Mouse (Mus musculus): ENCODE measurements around the gene Elmod3. TPM values are rescaled to one million over a fixed set of nuclear protein-coding genes. Genes with fewer than 3 reads are reported as not detected.

Elmod3 gene
- polyA plus RNA-seq, 1 experiment from 2014 or later: 23.9 TPM

DNA sequence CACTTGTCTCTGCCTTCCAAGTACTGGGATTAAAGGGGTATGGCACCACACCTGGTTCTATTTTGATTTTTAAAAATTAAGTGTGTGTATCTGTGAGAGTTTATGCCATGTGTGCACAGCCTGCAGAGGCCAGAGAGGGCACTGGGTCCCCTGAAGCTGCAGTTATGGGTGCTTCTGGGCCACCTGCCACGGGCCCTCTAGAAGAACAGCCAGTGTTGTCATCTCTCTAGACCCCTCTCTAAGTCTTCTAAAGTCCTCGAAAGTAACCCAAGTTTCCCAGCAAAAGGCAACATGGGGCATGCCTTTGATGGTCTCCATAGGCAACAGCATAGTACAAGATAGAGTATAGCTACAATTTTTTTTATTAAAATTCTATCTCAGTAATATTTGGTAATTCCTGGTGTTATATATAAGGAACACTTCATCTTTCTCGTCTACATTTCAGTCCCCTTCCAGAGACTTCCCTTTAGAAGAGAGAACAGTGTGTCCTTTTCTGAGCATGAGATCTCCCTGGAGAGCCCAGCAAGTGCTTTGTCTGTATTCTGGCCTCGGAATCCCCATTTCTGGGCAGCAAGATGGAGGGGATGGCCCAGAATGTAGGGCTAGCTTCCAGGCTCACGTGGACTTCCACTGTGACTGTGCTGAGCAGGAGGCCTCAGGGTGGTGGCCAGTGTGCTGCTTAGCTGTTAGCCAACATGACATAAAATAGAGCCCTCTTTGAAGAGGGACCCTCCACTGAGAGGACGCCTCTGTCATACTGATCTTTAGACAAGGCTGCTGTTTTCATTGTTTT lies 5.0 kb downstream of the Elmod3 start:
- H3K9ac ChIP-seq: no peak overlapping the region
- H3K36me3 ChIP-seq: no peaks in the 10 kb centered on the region
- WGBS: 81% methylated on average over 6 of the region's 6 CpGs
- H3K4me3 ChIP-seq (replicated peaks): no peak overlapping the region
- ATAC-seq (ENCODE audit: insufficient number of reproducible peaks, low FRiP score, low TSS enrichment, low read depth): no peak
- no peak overlapping the region for H3K4me2 ChIP-seq (replicated peaks)
- H3K9me3 ChIP-seq (replicated peaks): no peaks in the 10 kb centered on the region
- H3K27me3 ChIP-seq: no peaks in the 10 kb centered on the region
- H3K4me1 ChIP-seq: peaks cover 14% of the 10 kb centered on the region
- H3K27ac ChIP-seq (replicated peaks): no peak overlapping the region

DNA sequence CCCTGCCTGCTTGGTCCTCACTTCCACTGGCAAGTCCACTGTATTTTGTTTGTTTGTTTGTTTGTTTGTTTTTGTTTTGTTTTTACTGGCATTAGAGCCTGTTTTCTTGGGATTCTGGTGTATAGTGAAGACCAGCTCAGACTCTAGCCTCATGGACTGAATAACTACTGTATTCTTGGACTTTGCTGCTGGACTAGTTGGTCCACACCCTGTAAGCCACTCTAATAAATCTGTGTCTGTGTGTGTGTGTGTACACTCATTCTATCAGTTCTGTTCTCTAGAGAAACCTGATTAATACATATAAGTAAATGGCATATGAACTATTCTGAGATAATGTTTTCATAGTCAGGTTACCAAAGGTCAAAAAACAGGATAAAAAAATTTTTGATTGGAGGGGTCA lies 8.1 kb downstream of the Elmod3 start:
- Histone ChIP-seq H3K36me3 (peaks cover 9% of the 10 kb centered on the region; the same call in 1 of the 2 replicates), H3K4me2 (replicated peaks) (no peak overlapping the region), H3K27me3 (no peaks in the 10 kb centered on the region), H3K27ac (replicated peaks) (no peak overlapping the region), H3K4me1 (no peaks in the 10 kb centered on the region), H3K9me3 (replicated peaks) (no peaks in the 10 kb centered on the region), H3K4me3 (replicated peaks) (no peak overlapping the region), H3K9ac (no peak overlapping the region)
- ATAC-seq (ENCODE audit: insufficient number of reproducible peaks, low FRiP score, low TSS enrichment, low read depth): no peak

DNA sequence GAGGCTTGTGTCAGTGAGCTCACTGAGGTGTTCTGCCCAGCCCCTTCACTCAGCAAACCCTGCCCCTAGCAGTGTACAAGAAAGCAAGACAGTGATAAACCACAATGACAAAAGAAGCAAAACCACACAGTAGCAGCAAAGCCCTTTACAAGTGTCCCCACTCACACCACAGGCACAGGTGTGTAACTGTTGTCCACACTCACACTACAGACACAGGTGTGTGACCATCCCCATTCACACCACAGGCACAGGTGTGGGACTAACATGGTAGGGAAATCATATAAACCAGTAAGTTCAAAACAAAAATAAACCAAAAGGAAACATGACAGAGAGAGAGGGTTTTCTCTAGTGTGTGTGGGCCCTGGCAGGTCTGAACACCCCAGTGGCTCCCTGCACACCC lies 9.9 kb downstream of the Elmod3 start:
- no peak overlapping the region for H3K4me2 ChIP-seq (replicated peaks)
- ATAC-seq (ENCODE audit: insufficient number of reproducible peaks, low FRiP score, low TSS enrichment, low read depth): no peak
- peaks cover 9% of the 10 kb centered on the region; the same call in 1 of the 2 replicates for H3K36me3 ChIP-seq
- H3K27ac ChIP-seq (replicated peaks): no peak overlapping the region
- no peak overlapping the region for H3K9ac ChIP-seq
- H3K9me3 ChIP-seq (replicated peaks): no peaks in the 10 kb centered on the region
- no peaks in the 10 kb centered on the region for H3K4me1 ChIP-seq
- H3K27me3 ChIP-seq: no peaks in the 10 kb centered on the region
- H3K4me3 ChIP-seq (replicated peaks): no peak overlapping the region

DNA sequence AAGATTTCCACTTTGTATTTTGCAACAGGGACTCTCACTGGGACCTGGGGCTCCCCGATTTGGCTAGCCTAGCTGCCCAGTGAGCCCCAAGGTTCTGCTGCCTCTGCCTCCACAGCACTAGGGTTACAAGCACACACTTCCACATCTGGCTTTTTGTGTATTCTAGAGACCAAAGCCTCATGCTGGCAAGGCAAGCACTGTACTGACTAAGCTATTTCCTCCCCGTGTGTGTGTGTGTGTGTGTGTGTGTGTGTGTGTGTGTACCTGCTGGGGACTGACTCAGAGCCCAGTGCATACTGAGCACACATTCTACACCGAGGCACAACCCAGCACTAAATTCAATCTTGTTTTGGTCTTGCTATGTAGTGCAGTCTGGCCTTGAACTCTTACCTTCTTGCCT lies 11.5 kb downstream of the Elmod3 start:
- 76% methylated on average over 3 of the region's 3 CpGs for WGBS
- Histone ChIP-seq H3K4me3 (replicated peaks) (no peak overlapping the region), H3K4me2 (replicated peaks) (no peak overlapping the region), H3K36me3 (peaks cover 9% of the 10 kb centered on the region; the same call in 1 of the 2 replicates), H3K4me1 (no peaks in the 10 kb centered on the region), H3K27ac (replicated peaks) (no peak overlapping the region), H3K9ac (no peak overlapping the region), H3K9me3 (replicated peaks) (no peaks in the 10 kb centered on the region), H3K27me3 (no peaks in the 10 kb centered on the region)
- ATAC-seq (ENCODE audit: insufficient number of reproducible peaks, low FRiP score, low TSS enrichment, low read depth): no peak

DNA sequence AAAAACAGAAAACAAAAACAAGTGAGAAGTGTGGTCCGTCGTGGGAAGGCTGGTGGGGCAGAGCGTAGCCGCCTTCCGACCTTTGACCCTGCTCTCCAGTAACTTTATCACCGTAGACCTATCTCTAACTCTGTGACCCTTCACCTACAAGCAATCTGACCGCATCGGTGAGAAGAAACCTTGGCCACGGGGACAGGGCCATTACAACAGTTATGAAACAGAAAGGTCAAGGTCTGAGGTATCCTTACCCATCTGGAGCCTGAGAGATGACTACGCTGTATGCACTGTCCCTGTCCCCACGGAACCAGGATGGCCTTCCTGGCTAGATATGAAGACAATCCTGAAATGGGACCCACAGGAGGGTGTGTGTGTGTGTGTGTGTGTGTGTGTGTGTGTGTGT lies 14.1 kb downstream of the Elmod3 start:
- ATAC-seq (ENCODE audit: insufficient number of reproducible peaks, low FRiP score, low TSS enrichment, low read depth): no peak
- H3K4me2 ChIP-seq (replicated peaks): no peak overlapping the region
- H3K27me3 ChIP-seq: no peaks in the 10 kb centered on the region
- H3K27ac ChIP-seq (replicated peaks): no peak overlapping the region
- H3K9ac ChIP-seq: no peak overlapping the region
- H3K4me3 ChIP-seq (replicated peaks): no peak overlapping the region
- H3K4me1 ChIP-seq: no peaks in the 10 kb centered on the region
- WGBS: 71% methylated on average over 11 of the region's 11 CpGs
- H3K9me3 ChIP-seq (replicated peaks): no peaks in the 10 kb centered on the region
- H3K36me3 ChIP-seq: peaks cover 21% of the 10 kb centered on the region

DNA sequence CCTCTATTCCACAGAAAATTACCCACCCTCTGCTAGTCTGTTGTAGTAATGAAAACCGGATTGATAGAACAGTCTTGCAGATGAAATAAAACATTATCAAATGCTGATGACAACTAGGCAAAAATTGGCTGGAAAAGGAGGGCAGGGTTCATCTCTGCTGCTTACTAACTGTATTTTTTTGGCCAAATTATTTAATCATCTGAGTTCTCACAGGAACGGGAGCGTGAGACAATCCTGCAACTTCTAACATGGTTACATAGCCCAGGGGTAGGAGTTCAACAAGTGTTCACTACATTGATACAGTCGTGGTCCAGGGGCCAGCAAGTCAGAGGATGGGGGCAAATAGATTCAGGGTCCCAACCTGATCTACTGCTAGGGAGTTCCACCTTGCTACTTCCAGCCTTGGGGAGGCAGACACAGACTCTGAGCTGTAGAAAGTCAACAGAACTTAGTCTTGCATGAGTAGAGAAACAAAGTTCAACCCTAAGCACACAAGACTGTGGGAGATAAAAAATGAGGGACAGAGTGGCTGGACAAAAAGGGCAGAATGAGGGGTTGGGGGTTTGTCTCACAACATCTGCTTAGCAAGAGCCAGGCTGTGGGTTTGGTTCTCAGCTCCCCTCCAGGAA lies 14.9 kb downstream of the Elmod3 start:
- H3K4me1 ChIP-seq: no peaks in the 10 kb centered on the region
- no peaks in the 10 kb centered on the region for H3K9me3 ChIP-seq (replicated peaks)
- WGBS: 84% methylated on average over 4 of the region's 4 CpGs
- no peak overlapping the region for H3K4me3 ChIP-seq (replicated peaks)
- no peaks in the 10 kb centered on the region for H3K27me3 ChIP-seq
- no peak overlapping the region for H3K27ac ChIP-seq (replicated peaks)
- H3K4me2 ChIP-seq (replicated peaks): no peak overlapping the region
- H3K9ac ChIP-seq: no peak overlapping the region
- peaks cover 28% of the 10 kb centered on the region for H3K36me3 ChIP-seq
- ATAC-seq (ENCODE audit: insufficient number of reproducible peaks, low FRiP score, low TSS enrichment, low read depth): no peak

DNA sequence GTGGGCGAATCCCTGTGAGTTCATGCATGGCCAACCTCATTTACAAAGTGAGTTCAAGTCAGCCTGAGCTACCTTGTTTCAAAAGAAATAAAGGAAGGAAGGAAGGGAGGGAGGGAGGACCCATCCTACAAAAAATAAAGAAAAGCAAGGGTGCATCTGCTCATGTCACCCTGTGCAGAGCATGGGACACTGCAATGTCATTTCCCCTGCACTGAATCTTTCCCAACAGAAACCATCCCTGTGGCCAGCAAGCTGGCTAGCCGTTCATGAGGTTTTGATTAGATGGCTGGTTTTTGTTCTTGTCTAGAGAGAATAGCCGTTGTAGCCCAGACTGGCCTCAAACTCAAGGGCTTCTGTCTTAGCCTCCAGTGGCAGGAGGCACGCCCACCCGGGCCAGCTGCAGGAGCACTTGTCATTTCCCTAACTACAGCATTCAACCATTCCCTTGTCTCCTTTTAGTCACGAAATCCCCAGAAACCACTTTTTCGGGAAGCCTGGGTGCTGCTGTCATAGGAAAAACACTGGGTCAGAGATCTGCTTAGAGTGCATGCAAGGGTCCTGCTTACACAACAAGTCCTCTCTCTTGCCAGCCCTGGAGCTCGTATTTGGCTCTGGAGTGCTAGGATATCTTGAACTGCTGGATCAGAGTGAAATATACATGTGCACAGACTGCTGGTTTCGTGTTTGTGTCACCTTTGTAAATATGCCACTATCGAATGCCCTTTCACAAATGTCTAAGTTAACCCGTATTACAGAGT lies 16.4 kb downstream of the Elmod3 start:
- Histone ChIP-seq H3K4me1 (no peaks in the 10 kb centered on the region), H3K4me3 (replicated peaks) (no peak overlapping the region), H3K4me2 (replicated peaks) (no peak overlapping the region), H3K27ac (replicated peaks) (no peak overlapping the region), H3K9me3 (replicated peaks) (no peaks in the 10 kb centered on the region), H3K36me3 (peaks cover 35% of the 10 kb centered on the region), H3K9ac (no peak overlapping the region), H3K27me3 (no peaks in the 10 kb centered on the region)
- WGBS: 72% methylated on average over 11 of the region's 11 CpGs
- no peak for ATAC-seq (ENCODE audit: insufficient number of reproducible peaks, low FRiP score, low TSS enrichment, low read depth)

DNA sequence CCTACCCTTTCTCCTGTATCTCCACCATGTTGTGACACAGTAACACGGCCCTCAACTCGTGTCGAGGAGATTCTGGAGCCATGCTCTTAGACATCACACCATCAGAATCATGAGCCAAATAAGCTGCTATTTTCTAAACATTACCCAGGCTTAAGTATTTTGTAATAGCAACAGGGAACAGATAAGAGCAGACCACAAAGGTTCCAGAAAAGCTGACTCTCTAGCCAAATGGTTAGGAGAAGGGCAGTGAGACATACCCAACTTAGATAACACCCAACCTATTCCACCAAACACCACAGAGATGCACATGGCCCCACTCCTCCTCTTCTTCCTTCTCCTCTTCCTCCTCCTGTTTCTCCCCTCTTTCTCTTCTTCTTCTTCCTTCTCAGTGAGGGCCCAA lies 22.2 kb downstream of the Elmod3 start:
- 94% methylated on average over 3 of the region's 3 CpGs for WGBS
- Histone ChIP-seq H3K27me3 (no peaks in the 10 kb centered on the region), H3K9me3 (replicated peaks) (no peaks in the 10 kb centered on the region), H3K27ac (replicated peaks) (no peak overlapping the region), H3K4me2 (replicated peaks) (no peak overlapping the region), H3K9ac (no peak overlapping the region), H3K4me3 (replicated peaks) (no peak overlapping the region), H3K4me1 (no peaks in the 10 kb centered on the region), H3K36me3 (peaks cover 60% of the 10 kb centered on the region)
- no peak for ATAC-seq (ENCODE audit: insufficient number of reproducible peaks, low FRiP score, low TSS enrichment, low read depth)

DNA sequence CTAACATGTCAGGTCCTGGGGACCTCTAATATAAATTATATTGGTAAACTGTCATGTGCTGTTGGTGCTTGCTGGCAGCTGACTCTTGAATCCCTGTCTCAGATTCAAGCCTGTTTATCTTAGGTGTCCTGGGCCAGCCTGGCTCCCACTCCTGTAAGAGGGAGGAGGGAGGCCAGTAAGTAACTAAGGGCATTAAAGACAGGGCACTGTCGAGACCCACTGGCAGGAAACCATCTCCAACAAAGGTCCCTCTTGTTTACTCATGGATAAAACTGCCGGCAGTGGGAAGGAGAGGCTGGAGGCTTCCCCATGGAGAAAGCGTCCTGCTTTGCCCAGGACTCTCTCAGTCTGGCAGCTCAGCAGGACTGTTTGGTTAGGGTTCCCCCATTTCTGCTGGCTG lies 26.4 kb downstream of the Elmod3 start:
- 28% methylated on average over 3 of the region's 3 CpGs for WGBS
- no peak overlapping the region for H3K27ac ChIP-seq (replicated peaks)
- no peaks in the 10 kb centered on the region for H3K27me3 ChIP-seq
- H3K36me3 ChIP-seq: peaks cover 42% of the 10 kb centered on the region
- no peak for ATAC-seq (ENCODE audit: insufficient number of reproducible peaks, low FRiP score, low TSS enrichment, low read depth)
- no peaks in the 10 kb centered on the region for H3K9me3 ChIP-seq (replicated peaks)
- H3K4me2 ChIP-seq (replicated peaks): no peak overlapping the region
- no peak overlapping the region for H3K9ac ChIP-seq
- no peaks in the 10 kb centered on the region for H3K4me1 ChIP-seq
- no peak overlapping the region for H3K4me3 ChIP-seq (replicated peaks)

DNA sequence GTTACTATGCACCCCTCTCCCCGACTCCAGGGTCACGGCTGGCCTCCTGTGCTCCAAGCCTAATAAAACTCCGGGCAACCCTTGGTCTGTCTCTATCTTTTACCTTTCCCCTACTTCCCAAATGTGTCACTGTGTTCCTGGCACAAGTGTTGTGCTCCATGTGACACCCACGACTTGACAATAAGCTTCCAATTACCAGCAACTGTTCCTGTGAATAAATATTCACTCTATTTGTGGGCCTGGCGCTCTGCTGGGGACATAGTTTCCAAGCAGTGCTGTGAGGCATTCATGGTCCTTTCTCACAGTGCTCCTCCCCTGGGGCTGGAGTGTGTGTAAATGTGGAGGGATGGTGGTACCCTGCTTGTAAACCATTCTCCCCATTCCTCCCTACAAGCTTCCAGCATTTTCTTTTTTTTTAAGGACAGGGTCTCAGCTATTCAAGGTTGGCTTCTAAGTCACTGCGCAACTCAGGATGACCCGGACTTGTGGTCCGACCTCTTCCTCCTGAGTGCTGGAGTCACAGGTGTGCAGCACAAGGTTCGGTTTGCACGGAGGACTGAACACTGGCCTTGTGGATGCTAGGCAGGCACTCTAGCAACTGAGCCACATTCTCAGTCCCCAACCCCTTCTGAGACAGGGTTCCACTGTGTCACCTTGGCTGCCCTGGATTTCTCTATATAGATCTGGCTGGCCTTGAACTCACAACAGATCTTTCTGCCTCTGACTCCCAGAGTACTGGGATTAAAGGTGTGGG lies 27.4 kb downstream of the Elmod3 start:
- peaks cover 37% of the 10 kb centered on the region for H3K36me3 ChIP-seq
- WGBS: 81% methylated on average over 10 of the region's 10 CpGs
- no peak for ATAC-seq (ENCODE audit: insufficient number of reproducible peaks, low FRiP score, low TSS enrichment, low read depth)

DNA sequence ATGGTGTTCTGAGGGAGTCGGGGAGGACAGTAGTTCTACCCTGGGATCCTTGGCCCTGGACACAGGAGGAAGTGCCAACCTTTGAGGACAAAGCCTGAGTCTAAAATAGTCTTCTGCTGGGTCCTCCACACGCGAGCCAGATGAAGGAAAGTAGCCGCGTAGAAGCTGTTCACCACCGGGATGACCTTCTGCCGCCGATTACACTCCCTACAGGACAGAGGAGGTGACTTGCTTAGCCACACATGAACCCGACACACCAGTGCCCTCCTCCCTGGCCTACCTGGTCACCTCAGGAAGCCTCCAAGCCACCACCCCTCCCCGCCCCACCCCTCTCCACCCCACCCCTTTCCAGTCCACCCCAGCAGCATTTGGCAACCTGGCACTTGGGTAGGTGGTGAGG lies 29.5 kb downstream of the Elmod3 start:
- Histone ChIP-seq H3K27ac (replicated peaks) (no peak overlapping the region), H3K4me2 (replicated peaks) (no peak overlapping the region), H3K27me3 (no peaks in the 10 kb centered on the region), H3K4me1 (peaks cover 6% of the 10 kb centered on the region; the same call in 1 of the 2 replicates), H3K4me3 (replicated peaks) (no peak overlapping the region), H3K9ac (no peak overlapping the region), H3K9me3 (replicated peaks) (no peaks in the 10 kb centered on the region), H3K36me3 (peaks cover 22% of the 10 kb centered on the region)
- WGBS: 89% methylated on average over 10 of the region's 10 CpGs
- no peak for ATAC-seq (ENCODE audit: insufficient number of reproducible peaks, low FRiP score, low TSS enrichment, low read depth)

More for the DNA sequence above, 27.4 kb downstream of the Elmod3 start:
- Histone ChIP-seq H3K9ac (no peak overlapping the region), H3K4me3 (replicated peaks) (no peak overlapping the region), H3K27ac (replicated peaks) (no peak overlapping the region), H3K9me3 (replicated peaks) (no peaks in the 10 kb centered on the region), H3K4me2 (replicated peaks) (no peak overlapping the region), H3K4me1 (peaks cover 1% of the 10 kb centered on the region; the same call in 1 of the 2 replicates), H3K27me3 (no peaks in the 10 kb centered on the region)
